Mouse (Mus musculus): ENCODE measurements around the gene Skida1. TPM values are rescaled to one million over a fixed set of nuclear protein-coding genes. Genes with fewer than 3 reads are reported as not detected.

The Skida1 gene
- total RNA-seq, 1 experiment from 2014 or later: not detected

DNA sequence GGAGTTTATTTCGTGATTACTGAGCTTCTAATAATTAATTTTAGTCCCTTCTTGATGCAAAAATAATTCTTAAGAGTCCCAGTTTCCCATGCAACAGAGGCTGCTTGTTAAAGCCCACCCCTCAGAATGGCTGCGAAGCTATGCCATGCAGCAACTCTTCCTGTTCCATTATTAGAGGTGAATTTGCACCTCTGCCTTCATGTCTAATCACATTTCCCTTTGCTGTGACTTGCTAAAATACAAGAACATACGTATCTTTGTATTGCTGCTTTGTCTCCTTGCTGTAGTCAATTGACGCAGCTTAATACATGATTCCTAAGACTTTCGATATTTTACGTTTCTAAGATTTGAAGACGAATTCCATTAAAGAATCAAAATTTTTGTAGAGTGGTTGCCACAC, 19.2 kb downstream of the Skida1 start:
- ATAC-seq (replicated peaks in 1 of 2; ENCODE audit: insufficient read depth in 1 of 2, low FRiP score in 2 of 2, low TSS enrichment in 1 of 2, low read depth in 1 of 2, poor library complexity in 2 of 2, severe bottlenecking in 2 of 2): no peak

DNA sequence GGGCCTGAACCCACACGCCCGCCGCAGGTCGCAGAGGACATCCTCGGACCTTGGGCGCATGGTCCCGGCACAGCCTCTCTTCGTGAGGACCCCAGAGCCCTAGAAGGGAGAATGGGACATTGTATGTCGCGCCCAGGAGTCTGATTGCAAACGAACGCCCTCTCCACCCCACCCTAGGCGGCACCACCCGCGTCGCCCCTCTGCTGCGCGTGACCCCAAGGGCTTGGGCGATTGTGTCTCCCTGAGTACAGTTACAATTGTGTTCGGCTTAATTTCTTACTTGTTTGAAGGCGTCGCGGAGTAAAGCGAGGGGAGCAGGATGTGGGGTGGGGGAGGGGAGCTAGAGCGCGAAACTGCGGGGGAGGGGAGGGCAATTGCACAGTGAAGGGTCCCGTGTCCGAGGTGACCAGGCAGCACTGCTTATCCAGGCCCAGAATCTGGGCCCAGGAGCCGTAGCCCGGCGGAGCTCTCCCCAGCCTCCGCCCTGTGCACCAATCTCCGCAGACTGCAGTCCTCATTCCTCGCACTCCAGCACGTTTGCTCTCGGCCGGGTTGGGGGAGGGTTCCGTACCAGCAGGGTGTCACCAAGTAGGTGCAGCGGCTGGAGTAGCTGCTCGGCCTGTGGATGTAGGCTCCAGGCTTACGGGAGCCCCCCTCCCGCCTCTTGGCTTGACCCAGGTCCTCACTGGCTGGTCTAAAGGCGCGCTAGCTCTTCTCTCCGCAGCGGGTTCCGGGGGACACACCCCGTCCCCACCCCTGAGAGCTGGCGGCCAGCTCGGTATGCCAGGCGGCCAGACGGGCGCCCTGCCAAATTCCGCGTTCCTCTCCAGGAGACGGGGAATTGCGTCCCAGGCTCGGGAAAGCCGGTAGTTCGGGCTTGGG, 20.5 kb downstream of the Skida1 start:
- 0 out of 4 replicates have a peak, but pooled peaks of 1 of the 2 experiments have one; percentile 24 for ATAC-seq (replicated peaks in 1 of 2; ENCODE audit: insufficient read depth in 1 of 2, low FRiP score in 2 of 2, low TSS enrichment in 1 of 2, low read depth in 1 of 2, poor library complexity in 2 of 2, severe bottlenecking in 2 of 2)

DNA sequence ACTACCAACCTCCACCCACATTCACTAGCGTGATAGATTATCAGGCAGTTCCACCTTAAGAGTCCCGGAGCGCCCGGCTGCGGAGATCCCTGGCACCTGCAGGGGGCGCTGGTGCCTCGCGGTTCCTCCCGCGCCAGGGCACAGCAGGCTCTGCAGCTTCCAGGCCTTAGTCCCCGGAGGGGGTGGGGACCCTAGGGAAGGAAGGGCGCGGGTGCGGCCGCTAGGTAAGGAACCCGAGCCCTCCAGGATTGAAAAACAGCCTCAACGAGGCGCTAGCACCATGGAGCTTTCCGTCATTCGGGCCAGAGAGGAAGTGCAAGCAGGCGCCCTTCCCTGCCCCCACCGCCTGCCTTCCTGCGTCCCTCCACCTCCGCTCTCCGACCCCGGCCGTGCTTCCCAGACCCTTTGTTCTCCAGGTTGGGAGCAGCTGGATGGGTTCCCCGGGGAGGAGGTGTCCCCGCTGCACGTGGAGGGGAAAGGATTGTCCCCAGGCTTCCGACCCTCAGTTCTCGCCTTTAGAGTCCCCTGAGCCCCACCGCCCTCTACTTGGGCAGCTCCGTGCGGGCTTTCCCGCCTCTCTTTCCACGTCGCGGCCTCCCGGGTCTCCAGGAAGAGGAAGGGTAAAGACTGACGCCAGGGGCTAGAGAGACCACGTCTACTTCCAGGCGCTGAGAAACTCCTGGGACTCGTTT, 21.3 kb downstream of the Skida1 start:
- peak; percentile 71 to 79 for ATAC-seq (replicated peaks in 1 of 2; ENCODE audit: insufficient read depth in 1 of 2, low FRiP score in 2 of 2, low TSS enrichment in 1 of 2, low read depth in 1 of 2, poor library complexity in 2 of 2, severe bottlenecking in 2 of 2)

DNA sequence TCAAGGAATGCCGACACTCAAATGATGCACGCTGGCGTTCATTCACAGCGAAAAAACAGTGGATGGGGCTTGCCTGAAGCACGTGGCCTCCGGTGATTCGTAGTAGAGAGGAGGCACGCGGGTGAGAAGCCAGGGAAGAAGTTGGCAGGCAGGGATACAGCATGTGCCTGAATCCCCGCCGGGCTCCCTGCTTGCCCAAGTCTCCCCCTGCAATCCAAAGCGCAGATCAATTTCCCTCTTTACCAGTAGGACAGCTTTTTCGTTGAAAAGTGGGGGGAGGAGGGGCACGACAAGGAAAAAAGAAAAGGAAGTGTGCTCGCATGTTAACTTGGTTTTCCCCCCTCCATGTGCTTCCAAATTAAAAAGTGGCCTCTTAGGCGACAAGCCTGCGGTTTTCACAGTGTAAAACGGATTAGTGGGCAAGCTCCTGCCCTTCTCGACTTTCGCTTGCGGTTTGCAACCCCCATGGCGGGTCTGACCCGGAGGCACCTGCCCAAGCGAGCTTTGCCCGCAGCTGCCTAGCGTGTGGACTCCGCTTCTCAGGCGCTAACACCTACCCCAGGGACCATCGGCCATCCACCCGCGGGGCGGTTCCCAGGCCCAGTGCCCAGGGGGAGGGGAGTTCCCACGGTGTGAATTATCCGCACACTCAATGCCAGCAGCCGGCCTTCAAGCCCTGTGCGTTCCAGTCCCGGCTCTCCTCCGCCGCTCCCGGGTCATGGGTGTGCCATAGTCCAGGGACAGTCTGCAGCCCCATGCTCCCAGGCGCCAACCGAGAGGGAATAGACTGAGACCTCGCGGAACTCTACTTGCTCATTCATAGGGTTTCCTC, 22.5 kb downstream of the Skida1 start:
- peak; percentile 9 to 43; a peak in 3 of 4 replicates for ATAC-seq (replicated peaks in 1 of 2; ENCODE audit: insufficient read depth in 1 of 2, low FRiP score in 2 of 2, low TSS enrichment in 1 of 2, low read depth in 1 of 2, poor library complexity in 2 of 2, severe bottlenecking in 2 of 2)

DNA sequence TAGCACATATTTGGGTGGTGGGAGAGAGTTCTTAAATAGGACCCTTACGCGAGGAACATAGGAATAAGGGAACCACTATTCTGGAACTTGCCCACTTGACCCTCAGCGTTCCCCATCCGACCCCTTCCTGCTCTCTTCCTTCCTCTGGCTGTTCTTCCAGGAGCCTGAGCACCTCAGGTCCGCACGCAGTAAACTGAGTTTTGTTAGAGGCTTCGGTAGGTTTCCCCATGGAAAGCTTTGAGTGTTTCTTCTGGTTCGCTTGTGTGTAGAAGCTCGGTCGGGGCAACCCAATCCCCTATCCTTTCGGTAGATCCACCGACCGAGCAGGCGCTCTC, 23.1 kb downstream of the Skida1 start:
- no peak for ATAC-seq (replicated peaks in 1 of 2; ENCODE audit: insufficient read depth in 1 of 2, low FRiP score in 2 of 2, low TSS enrichment in 1 of 2, low read depth in 1 of 2, poor library complexity in 2 of 2, severe bottlenecking in 2 of 2)

DNA sequence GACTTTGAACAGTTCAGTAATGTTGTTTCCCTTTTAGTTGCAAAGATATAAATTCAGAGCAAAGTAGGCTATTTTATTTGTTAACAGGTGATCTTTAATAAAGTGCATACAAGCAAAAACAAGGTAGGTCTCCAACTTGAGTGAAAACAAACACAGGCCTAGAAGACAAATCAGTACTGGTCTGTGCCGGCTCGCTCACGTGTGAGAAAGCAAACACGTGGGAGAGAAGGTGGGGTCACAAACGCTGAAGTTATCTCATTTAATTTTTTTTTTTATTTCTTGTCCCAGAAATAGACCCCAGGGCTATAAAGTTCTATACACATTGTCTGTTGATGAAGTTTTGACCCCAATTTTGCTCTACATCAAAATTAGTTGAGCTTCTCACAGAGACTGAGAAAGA, 23.7 kb downstream of the Skida1 start:
- no peak for ATAC-seq (replicated peaks in 1 of 2; ENCODE audit: insufficient read depth in 1 of 2, low FRiP score in 2 of 2, low TSS enrichment in 1 of 2, low read depth in 1 of 2, poor library complexity in 2 of 2, severe bottlenecking in 2 of 2)

DNA sequence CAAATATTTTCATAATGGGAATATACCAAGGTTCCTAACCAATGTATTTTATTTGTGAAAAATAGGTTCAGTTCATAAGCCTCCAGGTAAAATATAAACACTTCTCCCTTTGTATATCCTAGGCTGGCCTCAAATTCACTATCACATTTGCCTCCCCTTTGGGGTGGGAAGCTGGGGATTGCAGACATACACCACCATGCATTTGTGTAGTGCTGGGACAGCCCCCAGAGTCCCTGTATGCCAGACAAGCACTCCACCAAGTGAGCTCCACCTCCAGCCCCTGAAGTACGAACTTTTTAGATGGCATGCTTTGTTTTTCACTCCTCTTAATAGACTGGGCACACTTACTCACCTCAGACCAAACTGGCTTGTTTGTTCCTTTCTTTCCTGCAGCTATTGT, 26.0 kb downstream of the Skida1 start:
- ATAC-seq (replicated peaks in 1 of 2; ENCODE audit: insufficient read depth in 1 of 2, low FRiP score in 2 of 2, low TSS enrichment in 1 of 2, low read depth in 1 of 2, poor library complexity in 2 of 2, severe bottlenecking in 2 of 2): no peak

DNA sequence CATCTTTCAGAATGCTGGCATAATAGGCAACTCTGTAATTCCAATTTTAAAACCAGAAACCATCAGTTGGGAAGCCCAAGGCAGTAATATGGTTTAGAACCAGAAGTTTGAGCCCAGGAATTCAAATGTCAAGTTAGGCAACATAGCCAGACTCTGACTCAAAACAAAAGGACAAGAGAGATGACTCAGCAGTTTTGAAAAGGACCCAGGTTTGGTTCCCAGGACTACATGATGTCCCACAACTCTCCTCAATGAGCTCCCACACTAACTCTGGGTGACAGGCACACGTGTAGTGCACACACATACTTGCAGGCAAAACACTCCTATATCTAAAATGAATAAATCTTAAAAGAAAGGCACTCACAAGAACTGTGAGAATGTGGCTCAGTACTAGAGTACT, 29.7 kb downstream of the Skida1 start:
- no peak for ATAC-seq (replicated peaks in 1 of 2; ENCODE audit: insufficient read depth in 1 of 2, low FRiP score in 2 of 2, low TSS enrichment in 1 of 2, low read depth in 1 of 2, poor library complexity in 2 of 2, severe bottlenecking in 2 of 2)

DNA sequence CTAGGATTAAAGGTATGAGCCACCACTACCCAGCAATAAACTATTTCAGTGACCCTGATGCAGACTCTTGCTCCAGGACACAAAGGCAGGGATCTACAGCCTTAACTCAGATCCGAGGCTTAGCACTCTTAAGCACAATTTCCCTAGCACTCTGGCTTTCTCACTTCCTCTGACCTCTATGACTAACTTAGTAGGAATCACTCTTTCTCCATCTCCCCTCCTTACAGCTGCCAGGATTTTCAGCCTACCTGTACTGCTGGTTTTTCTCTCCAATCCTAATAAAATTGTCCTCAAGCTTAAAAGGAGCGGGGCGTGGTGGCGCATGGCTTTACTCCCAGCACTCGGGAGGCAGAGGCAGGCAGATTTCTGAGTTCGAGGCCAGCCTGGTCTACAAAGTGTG, 31.5 kb downstream of the Skida1 start:
- no peak for ATAC-seq (replicated peaks in 1 of 2; ENCODE audit: insufficient read depth in 1 of 2, low FRiP score in 2 of 2, low TSS enrichment in 1 of 2, low read depth in 1 of 2, poor library complexity in 2 of 2, severe bottlenecking in 2 of 2)

DNA sequence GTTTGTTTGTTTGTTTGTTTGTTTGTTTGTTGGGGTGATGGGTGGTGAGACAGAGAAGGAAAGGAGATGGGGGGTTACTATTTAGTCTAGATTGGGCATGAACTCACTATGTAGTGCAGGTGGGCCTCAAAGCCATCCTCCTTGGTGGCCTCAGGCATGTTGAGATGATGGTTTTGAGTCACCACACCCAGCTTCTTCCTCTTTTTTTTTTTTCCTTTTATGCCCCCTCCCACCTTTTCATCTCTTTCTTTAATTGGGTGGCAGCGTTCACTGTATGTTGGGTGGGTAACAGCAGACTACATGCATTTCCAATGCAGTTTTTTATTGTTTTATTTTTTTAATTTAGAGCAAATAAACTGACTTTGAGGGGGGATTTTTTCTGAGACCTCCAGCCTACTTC, 32.2 kb downstream of the Skida1 start:
- ATAC-seq (replicated peaks in 1 of 2; ENCODE audit: insufficient read depth in 1 of 2, low FRiP score in 2 of 2, low TSS enrichment in 1 of 2, low read depth in 1 of 2, poor library complexity in 2 of 2, severe bottlenecking in 2 of 2): no peak

DNA sequence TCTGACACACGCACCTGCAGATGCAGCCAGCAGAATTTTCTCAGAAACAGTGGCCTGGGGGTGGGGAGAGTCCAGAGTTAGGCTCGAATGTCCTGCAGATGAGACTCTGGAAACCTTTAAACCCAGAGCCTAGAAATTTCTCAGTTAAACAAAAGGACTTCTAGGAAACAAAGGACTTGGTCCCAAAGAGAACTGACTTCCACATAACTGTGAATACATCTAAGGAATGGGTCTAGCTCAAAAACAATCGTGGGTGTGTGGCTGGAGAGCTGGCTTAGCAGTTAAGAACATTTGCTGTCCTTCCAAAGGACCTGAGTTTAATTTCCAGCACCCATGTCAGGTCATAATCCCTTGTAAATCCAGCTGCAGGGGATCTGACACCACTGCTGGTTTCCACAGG, 33.3 kb downstream of the Skida1 start:
- ATAC-seq (replicated peaks in 1 of 2; ENCODE audit: insufficient read depth in 1 of 2, low FRiP score in 2 of 2, low TSS enrichment in 1 of 2, low read depth in 1 of 2, poor library complexity in 2 of 2, severe bottlenecking in 2 of 2): no peak

DNA sequence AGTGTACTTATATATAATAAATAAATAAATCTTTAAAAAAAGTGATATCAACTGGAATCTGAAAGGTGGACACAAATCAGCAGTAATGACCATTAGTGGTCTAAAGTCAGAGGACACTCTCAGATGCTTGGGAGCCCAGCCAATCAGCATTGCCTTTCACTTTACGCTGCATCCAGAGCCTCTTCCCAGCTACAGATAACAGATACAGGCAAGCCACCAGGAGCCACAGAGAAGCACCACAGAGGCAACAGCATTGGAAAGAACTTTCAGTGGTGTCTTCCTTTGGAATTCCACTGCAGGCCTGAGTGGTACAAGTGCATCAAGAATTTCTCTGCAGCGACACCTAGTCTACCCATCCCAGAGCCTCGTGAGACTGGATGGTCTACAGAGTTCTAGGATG, 36.0 kb downstream of the Skida1 start:
- ATAC-seq (replicated peaks in 1 of 2; ENCODE audit: insufficient read depth in 1 of 2, low FRiP score in 2 of 2, low TSS enrichment in 1 of 2, low read depth in 1 of 2, poor library complexity in 2 of 2, severe bottlenecking in 2 of 2): no peak

DNA sequence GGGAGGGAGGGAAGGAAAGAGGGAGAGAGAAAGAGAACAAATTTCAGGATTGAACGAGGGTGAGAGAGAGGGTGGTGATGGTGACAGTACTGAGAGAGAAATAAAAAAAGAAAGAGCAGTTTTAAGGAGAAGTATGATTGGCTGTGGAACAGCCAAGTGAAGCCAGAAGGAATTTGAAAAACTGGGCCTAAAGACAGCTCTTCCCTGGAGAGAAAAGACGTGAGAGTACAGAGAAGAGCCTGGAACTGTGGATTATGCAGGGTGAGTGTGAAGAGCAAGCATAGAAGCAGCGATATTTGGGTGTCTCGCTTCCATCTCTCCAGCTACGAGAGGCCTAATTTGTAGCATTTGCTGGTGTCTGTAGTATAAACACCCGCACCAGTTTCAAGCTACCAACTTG, 37.6 kb downstream of the Skida1 start:
- no peak for ATAC-seq (replicated peaks in 1 of 2; ENCODE audit: insufficient read depth in 1 of 2, low FRiP score in 2 of 2, low TSS enrichment in 1 of 2, low read depth in 1 of 2, poor library complexity in 2 of 2, severe bottlenecking in 2 of 2)

DNA sequence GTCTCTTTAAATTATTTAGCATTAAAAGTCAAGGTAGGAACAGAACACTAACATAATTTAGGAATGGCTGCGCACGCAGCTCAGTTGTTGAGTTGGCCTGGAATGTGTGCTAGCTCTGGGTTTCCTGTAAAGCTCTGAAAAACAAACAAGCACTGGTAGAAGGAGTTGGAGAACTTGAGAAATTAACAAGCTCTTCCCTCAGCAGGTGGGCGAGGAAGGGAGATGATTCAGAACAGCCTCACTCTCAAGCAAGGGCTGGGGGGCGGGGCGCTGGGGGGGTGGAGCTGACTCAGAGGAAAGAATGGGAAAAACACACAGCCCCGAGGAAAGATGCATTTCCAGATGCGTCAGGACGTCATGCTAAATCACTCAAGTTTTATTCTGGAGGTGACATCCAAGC, 43.7 kb downstream of the Skida1 start:
- no peak for ATAC-seq (replicated peaks in 1 of 2; ENCODE audit: insufficient read depth in 1 of 2, low FRiP score in 2 of 2, low TSS enrichment in 1 of 2, low read depth in 1 of 2, poor library complexity in 2 of 2, severe bottlenecking in 2 of 2)

DNA sequence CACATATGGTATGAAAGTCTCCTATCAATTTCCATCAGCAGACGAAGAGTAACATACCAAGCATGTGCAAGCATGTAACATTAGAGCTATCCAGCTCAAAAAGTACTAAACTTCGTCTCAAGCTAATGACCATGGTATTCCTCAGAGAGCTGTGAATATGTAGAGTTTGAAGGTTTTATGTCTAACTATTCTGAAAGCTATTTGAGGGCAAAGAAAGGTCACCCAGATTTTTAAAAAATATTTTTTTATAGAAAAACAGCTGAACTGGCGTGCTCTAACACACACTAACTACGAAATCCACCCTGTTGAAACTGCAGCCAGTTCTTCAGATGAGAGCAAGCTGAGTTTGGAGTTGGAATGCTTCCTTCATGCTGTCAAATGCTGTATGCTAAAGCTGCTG, 44.6 kb downstream of the Skida1 start:
- ATAC-seq (replicated peaks in 1 of 2; ENCODE audit: insufficient read depth in 1 of 2, low FRiP score in 2 of 2, low TSS enrichment in 1 of 2, low read depth in 1 of 2, poor library complexity in 2 of 2, severe bottlenecking in 2 of 2): no peak

DNA sequence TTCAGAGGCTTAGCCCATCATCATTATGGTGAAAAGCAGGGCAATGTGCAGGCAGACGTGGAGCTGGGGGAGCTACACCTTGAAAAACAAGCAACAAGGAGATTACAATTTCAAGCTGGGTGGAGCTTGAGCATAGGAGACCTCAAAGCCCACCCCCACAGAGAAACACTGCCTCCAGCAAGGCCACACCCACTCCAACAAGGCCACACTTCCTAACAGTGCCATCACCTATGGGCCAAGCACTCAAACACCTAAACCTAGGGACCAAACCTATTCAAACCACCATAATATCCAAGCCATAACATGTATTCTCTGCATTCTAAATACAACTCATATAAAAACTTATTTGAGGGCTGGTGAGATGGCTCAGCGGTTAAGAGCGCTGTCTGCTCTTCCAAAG, 46.5 kb downstream of the Skida1 start:
- no peak for ATAC-seq (replicated peaks in 1 of 2; ENCODE audit: insufficient read depth in 1 of 2, low FRiP score in 2 of 2, low TSS enrichment in 1 of 2, low read depth in 1 of 2, poor library complexity in 2 of 2, severe bottlenecking in 2 of 2)

DNA sequence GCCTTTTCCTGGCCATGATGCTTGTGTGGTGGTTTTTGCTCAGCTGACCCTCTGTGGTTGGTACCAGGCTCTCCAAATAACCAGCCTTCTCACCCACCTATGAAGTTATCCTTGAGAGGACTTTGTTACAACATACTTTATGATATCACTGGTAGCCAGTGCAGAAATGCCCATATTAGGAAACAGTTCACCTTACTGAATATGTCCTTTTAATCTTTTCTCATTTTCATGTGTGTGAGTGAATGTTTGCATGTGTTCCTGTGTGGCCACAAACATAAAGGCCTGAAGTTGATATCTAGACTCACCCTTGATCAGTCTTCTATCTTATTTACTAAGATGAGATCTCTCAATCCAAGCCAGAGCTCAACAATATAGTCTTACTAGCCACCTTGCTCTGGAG, 52.0 kb downstream of the Skida1 start, which contains the start of gene H2al2a:
Gene H2al2a, minus strand, starts transcription at position 101 of the 400 bp plus-strand sequence.
- ATAC-seq (replicated peaks in 1 of 2; ENCODE audit: insufficient read depth in 1 of 2, low FRiP score in 2 of 2, low TSS enrichment in 1 of 2, low read depth in 1 of 2, poor library complexity in 2 of 2, severe bottlenecking in 2 of 2): no peak
